Mouse (Mus musculus) limb, embryonic 11.5 days (tissue): ENCODE results near the gene Hus1b. TPM values are rescaled to one million over a fixed set of nuclear protein-coding genes. Genes with fewer than 3 reads are reported as not detected.

ENCODE experiments used
- ATAC-seq: fragments of 200-750 bp; cut with Nextera tagmentation; 2 replicates; pipeline ENCODE4 v1.8.0; 2017; ENCODE audit warnings: low read depth; ENCODE audit not compliant: insufficient number of reproducible peaks, low FRiP score, low TSS enrichment
- DNase-seq: peaks from one replicate; pipeline ENCODE4 v3.0.0-alpha.2; 2015; ENCODE audit warnings: low spot score
- H3K27ac ChIP-seq: fragments of 300-500 bp; sonication (generic); replicated peaks from 2 replicates; pipeline ENCODE4 v1.5.1; 2014; ENCODE audit warnings: low read depth, mild to moderate bottlenecking, low read length
- H3K27me3 ChIP-seq: fragments of 300-500 bp; sonication (generic); 2 replicates; pipeline ENCODE4 v1.6.1; 2014; ENCODE audit warnings: mild to moderate bottlenecking, low read length, mixed read lengths; ENCODE audit not compliant: control insufficient read depth, insufficient read depth
- H3K36me3 ChIP-seq: fragments of 300-500 bp; sonication (generic); 2 replicates; pipeline ENCODE4 v1.6.1; 2014; ENCODE audit warnings: mild to moderate bottlenecking, low read length, moderate library complexity, mixed read lengths; ENCODE audit not compliant: control insufficient read depth, insufficient read depth
- H3K4me1 ChIP-seq: fragments of 300-500 bp; sonication (generic); 2 replicates; pipeline ENCODE4 v1.6.1; 2014; ENCODE audit warnings: low read length, mixed read lengths; ENCODE audit not compliant: control insufficient read depth, insufficient read depth
- H3K4me2 ChIP-seq: fragments of 300-500 bp; sonication (generic); 2 replicates; pipeline ENCODE4 v1.6.1; 2014; ENCODE audit warnings: low read depth, mild to moderate bottlenecking, moderate library complexity; ENCODE audit not compliant: severe bottlenecking
- H3K4me3 ChIP-seq: fragments of 300-500 bp; sonication (generic); 2 replicates; pipeline ENCODE4 v1.5.1; 2014; ENCODE audit warnings: low read depth, low read length
- H3K9ac ChIP-seq: fragments of 300-500 bp; sonication (generic); 2 replicates; pipeline ENCODE4 v1.6.1; 2014; ENCODE audit warnings: mild to moderate bottlenecking, low read length
- H3K9me3 ChIP-seq: fragments of 300-500 bp; sonication (generic); 2 replicates; pipeline ENCODE4 v1.6.1; 2016; ENCODE audit warnings: low read length; ENCODE audit not compliant: control insufficient read depth
- WGBS: fragments of 180-500 bp; shearing (Covaris S2); extraction: QIAGEN DNeasy Blood & Tissue Kit; methylation state at CpG from one replicate; pipeline ENCODE4 v1.1.7; 2014; 5-methylcytosine and 5-hydroxymethylcytosine counted together
- polyA plus RNA-seq: library from polyadenylated mRNA; unstranded; fragments of >200 nt; fragmentation: Nextera tagmentation; extraction: Ambion mirVana; gene quantifications from 2 replicates; pipeline ENCODE4 v1.2.1, GENCODE M21; 2014

Gene Hus1b
- polyA plus RNA-seq, 1 experiment from 2014 or later: not detected

DNA sequence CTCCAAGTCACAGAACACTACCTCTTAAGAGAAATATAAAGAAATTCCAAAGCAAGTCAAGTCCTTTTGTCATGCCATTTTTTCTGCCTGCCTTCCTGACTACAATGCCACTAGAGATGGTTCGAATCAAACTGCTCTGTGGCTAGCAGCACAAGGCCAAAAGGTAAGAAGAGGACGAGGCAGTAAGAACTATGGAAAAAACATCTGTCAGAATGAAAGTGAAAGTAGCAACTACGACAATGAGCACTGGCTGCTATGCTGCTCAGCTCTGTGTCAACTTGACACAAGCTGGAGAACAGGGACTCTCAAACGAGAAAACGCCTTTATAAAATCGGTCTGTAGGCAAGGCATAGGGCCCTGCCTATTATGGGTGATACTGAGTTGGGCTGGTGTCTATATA is 14.6 kb downstream of the Hus1b start:
- ATAC-seq (no peak), DNase-seq (no peak)
- no peak overlapping the region for H3K9ac ChIP-seq
- H3K4me3 ChIP-seq: no peak overlapping the region
- no peak overlapping the region for H3K4me2 ChIP-seq
- WGBS: 85% methylated on average over 6 of the region's 6 CpGs
- no peaks in the 10 kb centered on the region for H3K27me3 ChIP-seq
- no peaks in the 10 kb centered on the region for H3K4me1 ChIP-seq
- no peaks in the 10 kb centered on the region; the same call in 1 of the 2 replicates for H3K9me3 ChIP-seq
- H3K36me3 ChIP-seq: no peaks in the 10 kb centered on the region
- no peak overlapping the region for H3K27ac ChIP-seq

DNA sequence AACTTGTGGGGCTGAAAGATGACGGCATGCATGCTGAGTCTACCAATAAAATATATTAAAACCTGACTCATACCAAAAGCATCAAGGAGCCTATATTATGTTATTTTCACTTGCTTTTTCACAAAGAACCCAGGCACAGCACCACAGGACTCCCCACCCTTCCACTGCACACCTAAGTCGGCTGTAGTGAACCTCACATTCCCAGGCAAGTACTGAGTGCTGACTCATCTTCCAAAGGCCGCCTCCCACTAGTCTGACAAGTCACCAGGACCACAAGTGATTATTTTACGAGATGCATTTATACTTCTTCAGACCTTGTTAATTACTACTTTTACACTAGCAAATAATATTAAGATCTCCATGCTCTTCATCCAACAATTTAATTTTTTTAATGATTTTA is 15.9 kb downstream of the Hus1b start:
- H3K27me3 ChIP-seq: no peaks in the 10 kb centered on the region
- WGBS: 51% methylated on average over 4 of the region's 4 CpGs
- DNase-seq: no peak
- no peaks in the 10 kb centered on the region; the same call in 1 of the 2 replicates for H3K9me3 ChIP-seq
- H3K36me3 ChIP-seq: no peaks in the 10 kb centered on the region
- no peak overlapping the region for H3K4me2 ChIP-seq
- H3K4me1 ChIP-seq: no peaks in the 10 kb centered on the region
- no peak overlapping the region for H3K27ac ChIP-seq
- no peak overlapping the region for H3K9ac ChIP-seq
- no peak for ATAC-seq
- no peak overlapping the region for H3K4me3 ChIP-seq

GRCm38 (mm10) chr13:30929119-30929518 is 18.4 kb downstream of the Hus1b start:
- WGBS: 91% methylated on average over 2 of the region's 2 CpGs
- no peak for DNase-seq

GRCm38 (mm10) chr13:30924269-30924668 is 23.3 kb downstream of the Hus1b start:
- no peak overlapping the region for H3K4me3 ChIP-seq
- no peaks in the 10 kb centered on the region for H3K4me1 ChIP-seq
- 94% methylated on average over 6 of the region's 6 CpGs for WGBS
- ATAC-seq: no peak
- no peak for DNase-seq
- H3K27me3 ChIP-seq: no peaks in the 10 kb centered on the region
- H3K9me3 ChIP-seq: no peaks in the 10 kb centered on the region
- no peak overlapping the region for H3K27ac ChIP-seq
- no peak overlapping the region for H3K4me2 ChIP-seq
- H3K9ac ChIP-seq: no peak overlapping the region
- H3K36me3 ChIP-seq: no peaks in the 10 kb centered on the region

More at GRCm38 (mm10) chr13:30929119-30929518, 18.4 kb downstream of the Hus1b start:
- no peak overlapping the region for H3K27ac ChIP-seq
- H3K4me2 ChIP-seq: no peak overlapping the region
- no peaks in the 10 kb centered on the region for H3K36me3 ChIP-seq
- H3K4me3 ChIP-seq: no peak overlapping the region
- ATAC-seq: no peak
- no peaks in the 10 kb centered on the region; the same call in 1 of the 2 replicates for H3K9me3 ChIP-seq
- H3K4me1 ChIP-seq: no peaks in the 10 kb centered on the region
- no peaks in the 10 kb centered on the region for H3K27me3 ChIP-seq
- H3K9ac ChIP-seq: no peak overlapping the region

DNA sequence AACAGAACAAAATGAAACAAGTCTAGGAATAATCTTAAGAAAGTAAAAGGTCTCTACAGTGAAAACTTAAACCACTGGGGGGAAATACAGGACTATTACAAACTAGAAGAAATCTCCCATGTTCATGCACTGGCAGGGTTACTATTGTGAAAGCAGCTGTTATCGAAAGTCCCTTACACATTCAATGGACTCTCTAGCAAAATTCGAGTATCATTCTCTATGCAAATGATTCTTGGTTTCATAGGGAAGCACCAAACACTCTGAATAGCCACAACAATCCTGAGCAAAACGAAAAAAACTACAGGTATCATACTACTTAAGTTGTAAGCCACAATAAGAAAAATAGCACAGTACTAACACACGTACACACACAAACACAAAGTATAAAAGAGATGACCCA is 25.6 kb downstream of the Hus1b start:
- ATAC-seq (no peak), DNase-seq (no peak)
- Histone ChIP-seq H3K4me3 (no peak overlapping the region), H3K9ac (no peak overlapping the region), H3K27me3 (no peaks in the 10 kb centered on the region), H3K36me3 (no peaks in the 10 kb centered on the region), H3K9me3 (no peaks in the 10 kb centered on the region), H3K4me2 (no peak overlapping the region), H3K27ac (no peak overlapping the region), H3K4me1 (no peaks in the 10 kb centered on the region)
- WGBS: 89% methylated on average over 4 of the region's 4 CpGs

DNA sequence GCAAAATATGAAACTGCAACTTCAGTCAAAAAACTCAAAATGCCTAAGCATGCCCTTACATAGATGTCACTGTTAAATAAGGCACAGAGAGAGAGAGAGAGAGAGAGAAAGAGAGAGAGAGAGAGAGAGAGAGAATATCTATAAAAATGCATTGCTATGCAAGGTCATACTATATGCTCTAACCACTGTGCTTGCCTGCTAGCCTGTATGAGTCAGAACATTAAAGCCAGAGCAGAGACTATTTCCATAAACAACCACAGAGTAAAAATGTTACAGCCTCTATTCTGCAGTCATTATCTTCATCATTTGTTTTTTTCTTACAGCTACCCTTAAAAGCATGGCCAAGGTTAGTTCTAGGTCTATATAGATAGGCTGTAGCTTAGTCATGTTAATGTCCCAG is 33.8 kb downstream of the Hus1b start:
- no peak overlapping the region for H3K4me2 ChIP-seq
- H3K9ac ChIP-seq: no peak overlapping the region
- H3K27ac ChIP-seq: no peak overlapping the region
- H3K4me1 ChIP-seq: peaks cover 2% of the 10 kb centered on the region; the same call in 1 of the 2 replicates
- H3K9me3 ChIP-seq: no peaks in the 10 kb centered on the region
- H3K36me3 ChIP-seq: no peaks in the 10 kb centered on the region
- H3K27me3 ChIP-seq: no peaks in the 10 kb centered on the region
- DNase-seq (no peak), ATAC-seq (no peak)
- H3K4me3 ChIP-seq: no peak overlapping the region

DNA sequence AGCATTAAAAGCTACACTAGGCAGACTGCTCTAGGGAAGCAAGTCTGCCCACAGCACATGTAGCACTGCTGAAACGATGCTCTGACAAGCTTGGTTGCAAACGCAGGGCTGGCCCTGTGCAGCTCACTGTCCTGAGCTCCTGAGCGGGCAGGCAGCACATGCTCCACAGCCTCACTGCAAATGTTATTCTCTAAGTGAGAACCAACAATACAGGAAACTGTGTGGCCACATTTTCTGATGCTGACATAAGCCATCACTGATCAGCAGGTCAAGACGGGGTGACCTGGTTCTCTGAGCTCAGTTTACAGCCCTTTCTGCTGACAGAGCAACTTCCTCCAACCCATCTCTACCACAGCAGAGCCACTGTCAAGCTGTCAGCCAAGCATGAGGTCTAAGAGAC is 34.5 kb downstream of the Hus1b start:
- no peak for DNase-seq

GRCm38 (mm10) chr13:30911931-30912625 is 35.5 kb downstream of the Hus1b start:
- no peak for DNase-seq
- no peaks in the 10 kb centered on the region for H3K27me3 ChIP-seq
- 79% methylated on average over 5 of the region's 5 CpGs for WGBS
- H3K9me3 ChIP-seq: no peaks in the 10 kb centered on the region
- ATAC-seq: no peak
- peaks cover 2% of the 10 kb centered on the region; the same call in 1 of the 2 replicates for H3K4me1 ChIP-seq
- H3K36me3 ChIP-seq: no peaks in the 10 kb centered on the region
- no peak overlapping the region for H3K4me2 ChIP-seq
- no peak overlapping the region for H3K4me3 ChIP-seq
- H3K27ac ChIP-seq: no peak overlapping the region
- H3K9ac ChIP-seq: no peak overlapping the region

More for the DNA sequence above, 34.5 kb downstream of the Hus1b start:
- no peak for ATAC-seq
- no peak overlapping the region for H3K27ac ChIP-seq
- no peaks in the 10 kb centered on the region for H3K9me3 ChIP-seq
- H3K36me3 ChIP-seq: no peaks in the 10 kb centered on the region
- H3K4me2 ChIP-seq: no peak overlapping the region
- H3K4me1 ChIP-seq: peaks cover 2% of the 10 kb centered on the region; the same call in 1 of the 2 replicates
- H3K9ac ChIP-seq: no peak overlapping the region
- H3K27me3 ChIP-seq: no peaks in the 10 kb centered on the region
- whole genome bisulfite sequencing: 18% methylated on average over 4 of the region's 4 CpGs
- H3K4me3 ChIP-seq: no peak overlapping the region

- DNase-seq: no peak
- Histone ChIP-seq H3K36me3 (no peaks in the 10 kb centered on the region), H3K4me1 (peaks cover 2% of the 10 kb centered on the region; the same call in 1 of the 2 replicates), H3K9me3 (no peaks in the 10 kb centered on the region), H3K27ac (no peak overlapping the region), H3K27me3 (no peaks in the 10 kb centered on the region), H3K4me3 (no peak overlapping the region), H3K4me2 (no peak overlapping the region), H3K9ac (no peak overlapping the region)
- no peak for ATAC-seq
- WGBS: 81% methylated on average over 5 of the region's 5 CpGs
Observed at GRCm38 (mm10) chr13:30910889-30911288, 36.7 kb downstream of the Hus1b start.
